Mouse (Mus musculus): ENCODE measurements around the gene Iqsec2.

DNA sequence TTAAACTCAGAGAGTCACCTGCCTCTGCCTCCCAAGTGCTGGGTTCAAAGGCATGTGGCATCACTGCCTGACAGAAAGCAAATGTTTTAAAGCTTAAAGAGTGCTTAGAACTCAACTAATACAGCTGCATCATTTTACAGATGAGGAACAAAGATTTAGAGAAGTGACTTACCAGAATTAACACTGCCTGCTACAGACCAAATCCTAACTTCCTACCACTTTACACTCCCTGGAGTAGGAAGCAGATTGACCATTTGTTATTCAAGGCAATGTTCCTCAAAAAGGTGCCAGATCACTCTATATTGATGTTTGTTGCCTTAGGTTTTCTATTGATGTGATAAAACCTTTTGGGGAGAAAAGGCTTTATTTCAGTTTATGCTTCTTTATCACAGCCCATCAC lies 20.0 kb downstream of the Iqsec2 start:
- TF ChIP-seq POLR2A (IDR thresholded peaks at IDR 0.05; ENCODE audit: insufficient read depth, low read depth, low read length): no peak
- TF ChIP-seq CTCF (IDR thresholded peaks at IDR 0.05; ENCODE audit: insufficient read depth, low read depth, low read length): no peak
